Mouse (Mus musculus) cerebellum, adult 2 months (tissue): ENCODE results near the gene Vps41. TPM values are rescaled to one million over a fixed set of nuclear protein-coding genes. Genes with fewer than 3 reads are reported as not detected.

ENCODE experiments used
- DNase-seq, 2 experiments: peaks; one replicate each; pipeline ENCODE4 v3.0.0; 2021
- H3K27ac ChIP-seq: fragments of 200-500 bp; 2 replicates; pipeline ENCODE4 v1.5.1; 2012; ENCODE audit warnings: low read length, control low read depth, inconsistent platforms; ENCODE audit not compliant: insufficient read depth
- H3K27me3 ChIP-seq: fragments of 200-500 bp; 2 replicates; pipeline ENCODE4 v1.6.1; 2012; ENCODE audit warnings: inconsistent platforms, mild to moderate bottlenecking, low read length, moderate library complexity; ENCODE audit not compliant: control insufficient read depth, insufficient read depth
- H3K4me1 ChIP-seq: fragments of 200-500 bp; 2 replicates; pipeline ENCODE4 v1.6.1; 2011; ENCODE audit warnings: low read length; ENCODE audit not compliant: control insufficient read depth, insufficient read depth
- H3K4me3 ChIP-seq: fragments of 200-500 bp; replicated peaks from 2 replicates; pipeline ENCODE3; 2011; ENCODE audit warnings: mild to moderate bottlenecking, low read depth, low read length, control low read depth; ENCODE audit not compliant: insufficient read depth
- CTCF ChIP-seq: fragments of 200-500 bp; IDR thresholded peaks from 2 replicates; pipeline ENCODE4 v1.5.1; 2011; ENCODE audit warnings: low read depth, mild to moderate bottlenecking, control low read depth, low read length, moderate library complexity, borderline replicate concordance; ENCODE audit not compliant: insufficient read depth
- POLR2A ChIP-seq: fragments of 200-500 bp; IDR thresholded peaks from 2 replicates; pipeline ENCODE4 v1.6.1; 2011; ENCODE audit warnings: low read length, control low read depth, borderline replicate concordance; ENCODE audit not compliant: insufficient read depth
- WGBS: fragments of 180-500 bp; shearing (Covaris S2); methylation state at CpG from one replicate; pipeline ENCODE4 v1.1.7; 2018; 5-methylcytosine and 5-hydroxymethylcytosine counted together
- polyA plus RNA-seq: library from polyadenylated mRNA; depleted of rRNA; stranded (reverse); fragments of >200 nt; gene quantifications from 2 replicates; pipeline ENCODE4 v1.2.3, GENCODE M21; 2012; rRNA removed

Vps41 gene
- polyA plus RNA-seq, result 104 and 113 TPM in 2 replicates

- no peaks in the 10 kb centered on the region for H3K27me3 ChIP-seq
- DNase-seq, result peak; percentile 79 to 86
- TF ChIP-seq POLR2A (peak; percentile 66; the same call in 1 of the 2 replicates), CTCF (no peak)
- under 1% methylated on average over 21 of the region's 21 CpGs for WGBS
- H3K4me3 ChIP-seq, result peak within 1 kb of the TSS; percentile 96
- 0 out of 2 replicates have a peak within 1 kb of the TSS, but pooled peaks have one; percentile 15 for H3K27ac ChIP-seq
- peaks cover 3% of the 10 kb centered on the region; the same call in 1 of the 2 replicates for H3K4me1 ChIP-seq
Measured at GRCm38 (mm10) chr13:18717185-18717584, at the start of gene Vps41. TSS of gene Vps41 (plus strand) at chr13:18717286.

DNA sequence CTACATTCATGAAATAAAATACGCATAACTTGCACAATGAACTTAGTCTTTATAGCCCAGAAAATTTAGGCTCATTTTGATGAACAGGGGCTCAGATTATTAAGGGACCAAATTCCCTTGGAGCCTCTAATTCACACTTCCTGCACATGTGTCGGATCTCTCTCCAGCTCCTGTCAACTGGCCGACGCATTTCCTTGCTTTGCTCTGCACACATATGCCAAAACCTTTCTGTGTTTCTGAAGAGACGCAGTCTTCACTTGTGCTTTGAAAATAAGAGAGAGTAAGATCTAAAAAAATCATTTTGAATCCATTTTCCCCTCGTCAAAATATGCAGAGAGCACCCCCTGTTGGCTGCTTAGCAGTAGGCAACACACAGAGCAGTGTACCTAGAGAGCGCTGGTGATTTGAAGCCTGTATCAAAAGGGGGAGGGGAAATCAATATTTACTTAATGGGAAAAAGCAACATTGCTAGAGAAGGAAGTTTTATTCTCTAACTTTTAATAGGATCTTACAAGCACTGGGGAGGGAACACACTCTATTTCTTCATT is 18.5 kb upstream of the Vps41 start:
- no peak for DNase-seq
- Histone ChIP-seq H3K4me3 (no peak overlapping the region), H3K27ac (no peak overlapping the region), H3K27me3 (no peaks in the 10 kb centered on the region), H3K4me1 (no peaks in the 10 kb centered on the region)
- 25% methylated on average over 7 of the region's 7 CpGs for WGBS
- no peak for TF ChIP-seq POLR2A
- peak; percentile 50; the same call in 1 of the 2 replicates for TF ChIP-seq CTCF

DNA sequence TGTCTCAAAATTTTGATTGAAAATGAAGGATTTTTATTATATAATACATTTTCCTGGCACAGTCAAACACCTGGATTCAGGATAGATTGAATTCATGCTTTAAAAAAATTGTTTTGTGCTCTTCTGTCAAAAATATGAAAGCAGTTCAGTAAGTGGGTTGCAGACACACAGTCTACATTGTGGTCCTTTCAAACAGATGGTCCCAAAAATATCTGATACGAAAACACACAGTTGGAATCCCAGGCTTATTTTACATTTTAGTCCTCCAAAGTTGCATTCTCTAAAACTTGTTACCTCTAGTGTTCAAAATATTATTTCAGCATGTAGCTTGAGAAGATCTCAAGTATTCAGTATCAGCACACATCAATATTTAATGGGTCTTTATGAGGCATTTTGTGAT is 5.4 kb upstream of the Vps41 start:
- H3K27me3 ChIP-seq, result no peaks in the 10 kb centered on the region
- no peak for DNase-seq
- no peak for TF ChIP-seq POLR2A
- no peak for TF ChIP-seq CTCF
- no peak overlapping the region for H3K4me3 ChIP-seq
- no peak overlapping the region for H3K27ac ChIP-seq
- H3K4me1 ChIP-seq, result no peaks in the 10 kb centered on the region
- 71% methylated on average over 1 of the region's 1 CpGs for WGBS

- H3K4me1 ChIP-seq, result peaks cover 3% of the 10 kb centered on the region; the same call in 1 of the 2 replicates
- TF ChIP-seq CTCF (no peak), POLR2A (no peak)
- H3K27ac ChIP-seq, result no peak overlapping the region
- H3K4me3 ChIP-seq, result peak overlapping the region; percentile 96
- WGBS, result 24% methylated on average over 5 of the region's 5 CpGs
- DNase-seq, result no peak
- H3K27me3 ChIP-seq, result no peaks in the 10 kb centered on the region
Measured at GRCm38 (mm10) chr13:18716707-18717106, 379 bp upstream of the Vps41 start.

DNA sequence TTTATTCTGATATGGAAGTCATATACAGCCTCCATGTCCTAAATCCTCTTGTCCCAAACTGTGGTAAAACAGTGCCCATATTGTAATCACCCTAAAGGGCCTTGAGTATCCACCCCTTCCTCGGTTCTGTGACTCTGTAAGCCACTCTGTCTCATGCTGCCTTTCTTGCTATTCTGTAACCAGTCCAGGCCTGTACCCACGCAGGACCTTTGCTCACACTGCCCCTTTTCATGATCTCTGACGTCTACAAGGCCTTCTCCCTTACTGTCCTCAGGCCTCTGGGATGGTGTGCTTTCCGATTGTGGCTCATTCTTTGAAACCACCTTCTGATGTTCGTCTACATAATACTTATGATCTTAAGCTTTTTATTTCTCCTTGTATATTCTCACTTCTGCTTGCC is 1.4 kb downstream of the Vps41 start:
- H3K4me1 ChIP-seq, result peaks cover 3% of the 10 kb centered on the region; the same call in 1 of the 2 replicates
- no peak overlapping the region for H3K27ac ChIP-seq
- no peak for DNase-seq
- no peak for TF ChIP-seq POLR2A
- TF ChIP-seq CTCF, result no peak
- no peaks in the 10 kb centered on the region for H3K27me3 ChIP-seq
- WGBS, result 70% methylated on average over 5 of the region's 5 CpGs
- H3K4me3 ChIP-seq, result no peak overlapping the region

DNA sequence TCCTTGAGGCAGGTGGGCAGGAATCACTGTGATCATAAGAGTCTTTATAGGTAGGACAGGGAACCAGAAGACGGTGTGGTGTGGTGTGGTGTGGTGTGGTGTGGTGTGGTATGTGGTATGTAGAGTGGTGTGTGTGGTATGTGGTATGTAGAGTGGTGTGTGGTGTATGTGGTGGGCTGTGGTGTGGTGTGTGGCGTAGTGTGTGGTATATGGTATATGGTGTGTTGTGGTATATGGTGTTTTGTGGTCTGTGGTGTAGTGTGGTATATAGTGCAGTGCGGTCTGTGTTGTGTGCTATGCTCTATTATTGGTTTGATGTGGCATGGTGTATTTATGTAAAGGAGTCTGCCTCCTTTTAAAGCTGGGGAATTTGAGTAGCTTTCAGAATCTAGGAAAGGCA is 13.6 kb downstream of the Vps41 start:
- H3K27ac ChIP-seq, result peak overlapping the region; percentile 6; the same call in 1 of the 2 replicates
- TF ChIP-seq POLR2A (no peak), CTCF (no peak)
- H3K27me3 ChIP-seq, result no peaks in the 10 kb centered on the region
- WGBS, result over 99% methylated on average over 3 of the region's 3 CpGs
- H3K4me3 ChIP-seq, result no peak overlapping the region
- no peaks in the 10 kb centered on the region for H3K4me1 ChIP-seq
- DNase-seq, result no peak

DNA sequence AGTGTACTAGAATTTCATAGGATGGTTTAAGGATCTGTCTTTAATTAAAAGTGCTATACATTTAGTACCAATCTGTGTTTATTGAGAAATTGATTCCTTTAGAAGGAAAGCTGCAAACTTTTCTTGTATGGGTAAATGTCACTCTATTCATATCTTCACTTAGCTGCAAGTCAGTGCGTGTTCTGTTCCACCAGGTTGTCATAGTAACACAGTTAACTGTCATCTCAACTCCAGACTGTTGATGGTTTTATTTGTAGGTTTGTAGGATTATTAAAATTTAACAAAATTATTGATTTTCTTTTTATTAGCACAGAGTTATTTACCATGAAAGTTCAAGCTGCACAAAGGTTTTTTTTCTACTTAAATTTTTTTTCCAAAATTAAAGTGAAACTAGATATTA is 19.5 kb downstream of the Vps41 start:
- no peaks in the 10 kb centered on the region for H3K4me1 ChIP-seq
- no peak overlapping the region for H3K4me3 ChIP-seq
- WGBS, result 61% methylated on average over 1 of the region's 1 CpGs
- H3K27ac ChIP-seq, result no peak overlapping the region
- TF ChIP-seq POLR2A (no peak), CTCF (no peak)
- H3K27me3 ChIP-seq, result no peaks in the 10 kb centered on the region
- DNase-seq, result no peak

DNA sequence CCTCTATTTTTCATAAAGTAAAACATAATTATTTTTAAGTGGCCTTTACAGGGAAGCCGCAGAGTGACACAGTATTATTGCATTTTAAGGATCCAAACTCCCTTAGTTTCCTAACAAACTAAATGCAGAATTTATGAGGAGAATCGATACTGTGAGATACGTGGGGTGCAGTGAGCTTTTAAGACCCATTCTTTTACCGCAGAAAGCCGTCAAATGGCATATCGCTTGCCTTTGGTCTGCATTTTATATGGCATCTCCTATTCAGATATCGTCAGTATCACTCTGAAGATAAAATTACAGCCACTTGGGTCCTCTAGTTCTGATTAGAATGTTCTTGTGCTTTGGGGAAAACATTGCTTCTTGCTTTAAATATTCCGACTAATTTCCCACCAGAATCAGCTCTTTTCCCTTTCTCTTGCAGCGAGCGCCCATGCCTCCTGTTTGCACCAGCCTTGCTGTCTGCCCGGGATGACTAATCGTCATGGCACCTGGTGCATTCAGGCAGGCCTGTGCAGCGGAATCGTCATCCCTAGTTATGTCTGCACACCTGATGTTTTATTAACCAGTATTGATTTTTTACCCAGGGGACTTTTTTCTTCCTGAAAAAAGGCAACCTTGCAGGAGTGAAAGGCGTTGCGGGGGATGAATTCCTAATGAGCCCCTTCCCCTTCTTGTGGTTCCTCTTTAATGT is 26.6 kb downstream of the Vps41 start:
- 72% methylated on average over 16 of the region's 16 CpGs for WGBS
- H3K27me3 ChIP-seq, result no peaks in the 10 kb centered on the region
- no peak overlapping the region for H3K4me3 ChIP-seq

More for the DNA sequence above, 26.6 kb downstream of the Vps41 start:
- H3K4me1 ChIP-seq, result no peaks in the 10 kb centered on the region
- TF ChIP-seq CTCF (no peak), POLR2A (no peak)
- DNase-seq, result peak; percentile 30 to 42
- H3K27ac ChIP-seq, result no peak overlapping the region
